Mouse (Mus musculus): ENCODE results near the gene Anpep. TPM values are rescaled to one million over a fixed set of nuclear protein-coding genes. Genes with fewer than 3 reads are reported as not detected.
A peak's percentile ranks its signal among the peaks of the same experiment; 100 is the strongest.

The Anpep gene
- total RNA-seq (2022) = 10 to 100 TPM; 10.5 to 21.9 (median 15.4) TPM

GRCm38 (mm10) chr7:79860811-79861210, at the start of gene Anpep:
Gene Anpep, minus strand, starts transcription at chr7:79861059.
- DNase-seq = no peak

GRCm38 (mm10) chr7:79907356-79907755, 46.5 kb upstream of the Anpep start:
- no peak for DNase-seq

DNA sequence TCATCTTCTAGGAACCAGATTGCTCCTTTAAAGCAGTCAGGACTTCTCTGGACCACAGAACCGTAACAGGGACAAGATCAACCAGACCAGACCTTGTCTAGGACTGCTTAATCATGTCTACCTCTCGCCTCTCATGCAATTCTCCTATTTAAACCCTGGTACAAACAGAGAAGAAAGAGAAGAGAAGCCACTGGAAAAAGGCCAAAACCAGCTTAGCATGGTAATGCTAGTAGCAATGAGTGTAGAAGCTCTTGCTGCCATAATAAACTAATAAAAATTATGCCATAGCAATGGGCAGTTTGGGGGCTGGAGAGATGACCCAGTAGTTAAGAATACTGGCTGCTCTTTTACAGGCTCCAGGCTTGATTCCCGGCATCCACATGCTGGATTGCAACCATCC, 46.1 kb upstream of the Anpep start:
- no peak for DNase-seq

DNA sequence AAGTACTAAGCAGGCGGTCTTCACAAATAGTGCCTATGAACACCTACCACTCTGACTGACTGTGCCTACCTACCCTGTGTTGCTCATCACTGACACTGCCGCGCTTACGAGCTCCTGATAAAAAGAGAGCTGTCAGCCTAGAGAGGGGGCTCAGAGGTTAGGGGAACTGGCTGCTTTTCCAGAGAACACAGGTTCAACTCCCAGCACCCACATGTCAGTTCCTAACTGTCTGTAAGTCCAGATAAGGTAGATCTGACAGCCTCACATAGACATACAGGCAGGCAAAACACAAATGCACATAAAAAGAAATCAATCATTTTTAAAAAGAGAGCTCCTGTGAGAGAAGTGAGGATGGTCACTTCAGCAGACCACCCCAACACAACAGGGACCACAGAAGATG, 44.3 kb upstream of the Anpep start:
- DNase-seq = no peak

- DNase-seq = no peak
Observed at GRCm38 (mm10) chr7:79903160-79903792, 42.4 kb upstream of the Anpep start.

- DNase-seq = no peak
Observed at GRCm38 (mm10) chr7:79900753-79901152, 39.9 kb upstream of the Anpep start.

GRCm38 (mm10) chr7:79895225-79895624, 34.4 kb upstream of the Anpep start:
- no peak for DNase-seq

DNA sequence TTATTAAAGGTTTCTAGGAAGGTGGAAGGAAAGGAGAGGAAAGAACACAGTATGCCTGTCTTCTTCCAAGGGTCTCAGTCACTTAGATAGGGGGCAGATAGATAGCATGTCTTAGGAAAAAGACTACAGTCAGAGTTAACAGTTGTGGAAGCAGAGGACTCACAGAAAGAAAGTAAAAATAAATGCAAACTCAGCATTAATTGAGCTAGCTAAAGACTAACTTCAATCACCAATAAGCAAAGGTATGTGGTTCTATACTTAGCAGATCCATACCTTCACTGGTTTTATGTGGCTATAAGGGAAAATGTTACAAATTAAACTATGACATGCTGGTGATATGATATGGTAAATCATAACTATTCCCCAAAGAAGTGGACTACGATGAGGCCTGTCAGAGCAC, 33.9 kb upstream of the Anpep start:
- no peak for DNase-seq

GRCm38 (mm10) chr7:79892576-79893428, 31.9 kb upstream of the Anpep start:
- no peak for DNase-seq

GRCm38 (mm10) chr7:79890436-79891221, 29.8 kb upstream of the Anpep start:
- peak; percentile 22 for DNase-seq

DNA sequence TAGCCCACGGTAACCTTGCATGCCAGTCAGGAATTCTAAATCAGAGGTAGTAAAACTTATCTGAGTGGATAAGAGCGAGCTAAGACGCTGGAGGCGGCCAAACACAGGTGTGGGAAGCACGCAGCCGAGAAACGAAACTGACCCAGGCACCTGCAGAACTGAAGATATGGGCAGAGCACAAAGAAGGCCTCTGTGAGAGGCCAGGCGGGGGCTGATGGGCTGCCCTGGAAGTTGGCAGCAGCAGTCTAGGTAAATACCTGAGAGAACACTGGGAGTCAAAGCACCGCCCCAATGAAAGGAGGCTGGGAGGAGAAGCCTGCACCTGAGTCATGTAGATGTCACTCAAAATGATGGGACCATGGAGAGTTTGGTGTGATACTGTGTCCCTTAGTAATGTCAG, 27.7 kb upstream of the Anpep start:
- no peak for DNase-seq

GRCm38 (mm10) chr7:79883613-79884334, 22.9 kb upstream of the Anpep start:
- DNase-seq = no peak

- no peak for DNase-seq
Observed at GRCm38 (mm10) chr7:79881901-79882300, 21.0 kb upstream of the Anpep start.

- peak; percentile 15 for DNase-seq
Observed at GRCm38 (mm10) chr7:79880998-79881397, 20.1 kb upstream of the Anpep start.

GRCm38 (mm10) chr7:79880033-79880432, 19.2 kb upstream of the Anpep start:
- no peak for DNase-seq

- DNase-seq = no peak
Observed at GRCm38 (mm10) chr7:79878455-79879025, 17.7 kb upstream of the Anpep start.

DNA sequence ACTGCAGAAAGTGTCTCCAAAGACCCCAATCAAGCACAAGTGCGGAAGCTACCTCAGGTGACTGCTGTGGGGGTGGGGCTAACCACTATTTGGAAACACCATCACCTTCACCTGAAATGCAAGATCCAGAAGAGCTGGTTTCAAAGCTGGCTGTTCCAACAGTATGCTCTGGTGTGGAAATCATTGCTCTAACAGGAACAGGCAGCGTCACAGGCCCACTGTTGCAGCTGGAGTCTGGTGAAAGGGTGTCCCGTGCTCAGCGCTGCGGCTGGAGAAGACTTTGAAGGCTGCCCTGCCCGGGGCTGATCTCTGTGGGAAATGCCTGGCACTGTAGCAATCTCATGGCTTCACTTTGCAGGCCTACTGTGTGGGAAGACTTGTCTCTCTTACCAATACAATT, 12.5 kb upstream of the Anpep start:
- no peak for DNase-seq

DNA sequence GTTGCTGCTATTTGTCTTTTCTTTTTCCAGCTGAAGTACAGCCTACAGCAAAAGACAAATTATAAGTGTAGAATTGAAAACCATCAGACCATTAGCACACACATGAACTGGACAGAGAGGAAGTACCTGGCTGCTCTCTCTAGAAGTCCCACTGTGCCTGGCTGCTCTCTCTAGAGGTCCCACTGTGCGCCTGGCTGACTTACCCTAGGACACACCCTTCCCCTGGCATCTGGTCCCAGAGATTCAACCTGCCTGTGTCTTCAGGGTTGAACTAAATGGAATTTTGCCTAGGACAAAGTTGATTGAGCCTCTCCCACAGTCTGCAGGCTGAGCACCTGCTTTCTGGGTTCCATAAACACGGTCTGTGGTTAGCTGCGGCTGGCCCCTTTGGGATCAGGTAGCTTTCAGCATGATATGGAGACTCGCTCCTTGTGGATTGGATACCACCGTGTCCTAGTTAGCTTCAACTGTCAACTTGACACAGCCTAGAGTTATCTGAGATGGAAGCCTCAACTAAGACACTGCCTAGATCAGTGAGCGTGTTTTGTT, 11.0 kb upstream of the Anpep start:
- no peak for DNase-seq

GRCm38 (mm10) chr7:79869072-79869719, 8.3 kb upstream of the Anpep start:
- no peak for DNase-seq

DNA sequence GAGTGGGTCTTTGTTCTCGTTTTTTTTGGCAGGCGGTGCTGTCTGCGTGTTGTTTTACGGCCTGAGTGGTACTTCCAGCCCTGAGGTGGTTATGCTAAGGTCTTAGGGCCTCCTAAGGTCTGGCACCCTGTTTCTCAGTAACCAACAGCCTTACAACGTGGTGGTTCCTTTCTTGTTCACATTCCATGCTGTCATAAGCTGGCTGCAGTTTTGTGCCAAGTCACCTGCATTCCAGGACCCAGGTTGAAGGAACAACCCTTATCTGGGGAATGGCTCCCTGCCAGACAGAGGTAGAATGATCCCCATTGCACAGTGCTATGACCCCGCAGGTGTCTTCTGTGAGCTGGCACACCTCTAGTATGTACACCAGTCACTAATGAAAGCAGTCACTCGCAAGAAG, 7.6 kb upstream of the Anpep start:
- no peak for DNase-seq

- DNase-seq = no peak
Observed at GRCm38 (mm10) chr7:79867861-79868260, 7.0 kb upstream of the Anpep start.

Measured in adrenal gland, adult 8-10 months (tissue).